Mouse (Mus musculus) forebrain, embryonic 11.5 days (tissue): ENCODE measurements at regions not wholly inside any gene's neighbourhood (a gene's known extent, or its start where the extent isn't known, plus 50 kb on each side); places are given as distances from the start of the nearest gene placed in this dataset.

Source experiments
- ATAC-seq: fragments of 200-750 bp; cut with Nextera tagmentation; replicated peaks from 2 replicates; pipeline ENCODE4 v1.8.0; 2017; ENCODE audit warnings: moderate TSS enrichment; ENCODE audit not compliant: low FRiP score
- DNase-seq: peaks from one replicate; pipeline ENCODE4 v3.0.0-alpha.2; 2017; ENCODE audit warnings: low spot score
- H3K27ac ChIP-seq: fragments of 300-500 bp; sonication (generic); 2 replicates; pipeline ENCODE4 v1.5.1; 2014; ENCODE audit warnings: low read depth, low read length
- H3K27me3 ChIP-seq: fragments of 300-500 bp; sonication (generic); 2 replicates; pipeline ENCODE4 v1.6.1; 2014; ENCODE audit warnings: mild to moderate bottlenecking, low read length, mixed read lengths; ENCODE audit not compliant: control insufficient read depth, insufficient read depth
- H3K36me3 ChIP-seq: fragments of 300-500 bp; sonication (generic); 2 replicates; pipeline ENCODE4 v1.6.1; 2014; ENCODE audit warnings: mild to moderate bottlenecking, low read length, moderate library complexity, mixed read lengths; ENCODE audit not compliant: control insufficient read depth, insufficient read depth
- H3K4me1 ChIP-seq: fragments of 300-500 bp; sonication (generic); replicated peaks from 2 replicates; pipeline ENCODE4 v1.6.1; 2014; ENCODE audit warnings: low read length, mixed read lengths; ENCODE audit not compliant: control insufficient read depth, insufficient read depth
- H3K4me2 ChIP-seq: fragments of 300-500 bp; sonication (generic); 2 replicates; pipeline ENCODE4 v1.6.1; 2014; ENCODE audit warnings: low read depth, mild to moderate bottlenecking, low read length, moderate library complexity, mixed read lengths; ENCODE audit not compliant: severe bottlenecking
- H3K4me3 ChIP-seq: fragments of 300-500 bp; sonication (generic); 2 replicates; pipeline ENCODE4 v1.5.1; 2014; ENCODE audit warnings: low read depth, low read length
- H3K9ac ChIP-seq: fragments of 300-500 bp; sonication (generic); 2 replicates; pipeline ENCODE4 v1.6.1; 2014; ENCODE audit warnings: low read length
- H3K9me3 ChIP-seq: fragments of 300-500 bp; sonication (generic); 2 replicates; pipeline ENCODE4 v1.6.1; 2016; ENCODE audit warnings: low read length, mixed read lengths; ENCODE audit not compliant: control insufficient read depth
- WGBS: fragments of 180-500 bp; shearing (Covaris S2); extraction: QIAGEN DNeasy Blood & Tissue Kit; methylation state at CpG from one replicate; pipeline ENCODE4 v1.1.7; 2014; 5-methylcytosine and 5-hydroxymethylcytosine counted together

DNA sequence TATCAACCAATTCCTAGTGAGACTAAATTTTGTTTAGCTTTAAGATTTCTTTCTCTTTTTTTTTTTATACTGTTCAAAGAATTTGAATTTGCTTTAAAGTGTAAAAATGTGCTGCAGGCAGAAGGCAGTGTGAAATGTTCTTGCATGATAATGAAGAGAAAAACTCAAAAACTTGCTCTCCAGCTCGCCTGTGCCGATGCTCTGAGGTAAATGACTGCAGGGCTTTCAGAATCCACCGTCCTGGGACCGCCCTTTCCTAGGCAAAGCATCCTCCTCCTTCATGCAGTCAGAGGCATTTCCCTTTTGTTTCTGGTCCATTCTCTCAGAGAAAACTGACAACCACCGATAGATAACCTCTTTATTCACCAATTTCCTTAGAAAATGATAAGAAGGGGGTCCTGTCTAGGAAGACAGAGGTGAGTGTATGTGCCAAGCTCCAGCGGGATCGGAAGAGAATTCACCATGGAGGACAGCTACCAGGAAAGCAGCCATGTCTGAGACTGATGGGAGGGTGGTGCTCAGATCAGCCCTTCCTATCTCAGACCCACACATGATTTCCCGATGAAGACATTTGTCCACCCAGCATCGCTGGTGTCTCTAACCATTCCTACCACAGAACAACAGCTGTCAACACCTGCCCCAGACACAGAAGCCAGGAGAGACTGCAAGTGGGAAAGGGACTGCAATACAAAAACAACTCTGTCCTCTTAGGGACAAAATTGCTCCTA lies 91.5 kb downstream of the 1700020N01Rik start:
- DNase-seq, result no peak
- no peak for ATAC-seq
- 70% methylated on average over 9 of the region's 9 CpGs for WGBS

DNA sequence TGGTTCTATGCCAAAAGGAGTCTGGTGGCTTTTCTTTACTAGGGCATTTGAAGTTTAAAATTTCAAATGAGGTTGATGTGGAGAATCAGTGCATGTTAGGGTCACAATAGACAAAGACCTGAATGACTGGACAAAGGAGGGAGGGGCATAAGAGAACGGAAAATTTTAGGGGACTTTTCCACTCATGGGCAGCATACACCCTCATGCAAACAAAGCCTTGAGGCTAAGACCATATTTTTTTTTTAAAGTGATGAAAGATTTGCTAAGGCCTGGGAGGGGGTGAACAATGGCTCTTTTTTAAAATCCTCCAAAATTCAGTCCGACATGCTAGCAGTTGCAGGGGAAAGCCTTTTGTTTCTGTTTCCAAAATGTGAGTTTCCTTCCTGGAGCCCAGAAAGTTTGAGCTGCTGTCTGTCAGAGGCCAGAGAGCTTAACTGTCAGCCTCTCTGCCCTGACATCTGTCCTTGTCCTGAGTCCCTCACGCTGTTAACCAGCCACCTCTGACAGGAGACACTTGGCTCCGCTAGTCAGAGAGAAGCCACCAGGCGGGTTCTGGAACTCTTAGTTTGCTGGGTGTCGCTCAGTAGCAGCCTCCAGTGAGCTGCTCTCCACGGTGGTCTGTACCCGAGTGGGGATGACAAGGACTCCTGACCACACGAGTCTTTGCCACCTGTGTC lies 92.3 kb downstream of the 1700020N01Rik start:
- Histone ChIP-seq H3K4me2 (no peak overlapping the region), H3K27ac (no peak overlapping the region), H3K36me3 (no peaks in the 10 kb centered on the region), H3K27me3 (no peaks in the 10 kb centered on the region), H3K9me3 (no peaks in the 10 kb centered on the region), H3K9ac (no peak overlapping the region), H3K4me3 (no peak overlapping the region), H3K4me1 (0 out of 2 replicates have a peak, but pooled peaks cover 3% of the 10 kb centered on the region)
- 46% methylated on average over 9 of the region's 9 CpGs for WGBS
- DNase-seq (no peak), ATAC-seq (no peak)

More for the DNA sequence above, 91.5 kb downstream of the 1700020N01Rik start:
- H3K9me3 ChIP-seq, result no peaks in the 10 kb centered on the region
- no peaks in the 10 kb centered on the region for H3K36me3 ChIP-seq
- no peak overlapping the region for H3K9ac ChIP-seq
- H3K4me2 ChIP-seq, result no peak overlapping the region
- no peak overlapping the region for H3K4me3 ChIP-seq
- no peak overlapping the region for H3K27ac ChIP-seq
- H3K4me1 ChIP-seq, result 0 out of 2 replicates have a peak, but pooled peaks cover 3% of the 10 kb centered on the region
- no peaks in the 10 kb centered on the region for H3K27me3 ChIP-seq

DNA sequence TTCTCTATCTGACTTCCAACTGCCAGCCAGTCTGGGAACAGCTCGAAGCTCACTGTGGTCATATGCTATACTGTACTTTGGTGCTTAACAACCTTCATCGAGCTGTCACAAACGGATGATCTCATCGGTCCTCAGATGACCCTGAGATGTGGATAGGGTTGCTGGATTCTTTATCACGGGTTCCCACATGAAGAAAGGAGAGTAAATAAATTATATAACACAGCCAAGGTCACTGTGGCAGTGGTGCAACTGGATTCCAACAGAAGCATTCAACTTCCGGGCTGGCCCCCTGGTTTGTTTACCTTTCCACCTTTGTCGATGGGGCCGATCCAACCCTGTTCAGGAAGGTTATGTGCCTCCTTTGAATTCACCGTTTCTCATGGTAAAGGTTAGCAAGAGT lies 93.1 kb downstream of the 1700020N01Rik start:
- whole genome bisulfite sequencing, result 79% methylated on average over 9 of the region's 9 CpGs
- Histone ChIP-seq H3K27ac (no peak overlapping the region), H3K9ac (no peak overlapping the region), H3K9me3 (no peaks in the 10 kb centered on the region), H3K4me1 (no peaks in the 10 kb centered on the region), H3K27me3 (no peaks in the 10 kb centered on the region), H3K36me3 (no peaks in the 10 kb centered on the region), H3K4me3 (no peak overlapping the region), H3K4me2 (no peak overlapping the region)
- ATAC-seq (no peak), DNase-seq (no peak)

DNA sequence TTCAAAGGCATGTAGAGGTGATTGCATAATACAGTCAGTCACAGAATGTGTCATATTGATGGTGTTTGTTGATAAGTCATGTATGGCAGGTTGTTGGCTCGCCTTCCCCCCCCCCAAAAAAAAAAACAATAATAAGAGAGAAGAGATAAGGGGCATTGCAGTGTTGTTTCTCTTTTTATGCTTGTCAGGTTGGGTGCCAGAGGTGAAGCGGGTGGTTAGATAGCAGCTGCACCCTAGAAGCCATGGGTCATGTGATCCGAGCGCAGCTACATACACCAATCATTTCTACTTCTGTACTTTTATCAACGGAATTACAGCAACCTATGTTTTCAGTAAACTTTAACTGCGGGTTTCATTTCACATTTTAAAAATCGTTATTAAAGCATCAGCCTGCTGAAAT lies 94.5 kb downstream of the 1700020N01Rik start:
- no peak for ATAC-seq
- H3K9ac ChIP-seq, result no peak overlapping the region
- H3K4me2 ChIP-seq, result no peak overlapping the region
- DNase-seq, result no peak
- no peak overlapping the region for H3K4me3 ChIP-seq
- H3K27ac ChIP-seq, result no peak overlapping the region
- WGBS, result 84% methylated on average over 7 of the region's 7 CpGs
- no peaks in the 10 kb centered on the region for H3K4me1 ChIP-seq
- no peaks in the 10 kb centered on the region for H3K27me3 ChIP-seq
- H3K9me3 ChIP-seq, result no peaks in the 10 kb centered on the region
- no peaks in the 10 kb centered on the region for H3K36me3 ChIP-seq

DNA sequence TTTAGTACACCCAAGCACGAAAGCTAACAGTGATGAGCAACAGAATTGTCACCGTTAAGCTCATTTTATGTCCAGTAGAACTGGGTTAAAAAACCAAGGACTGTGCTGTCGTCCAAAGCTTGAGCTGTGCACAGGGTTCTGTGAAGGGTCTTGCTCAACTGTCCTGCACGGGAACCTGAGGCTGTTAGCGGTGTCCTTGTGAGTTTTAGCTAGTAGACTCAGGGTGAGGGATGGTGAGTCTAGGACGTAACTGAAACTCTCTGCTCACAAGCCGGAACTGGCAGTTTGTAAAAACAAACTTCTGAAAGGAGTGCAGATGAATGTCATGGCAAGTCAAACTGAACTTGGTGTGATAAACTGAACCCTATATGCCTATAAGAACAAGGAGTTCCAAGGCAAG lies 95.6 kb downstream of the 1700020N01Rik start:
- DNase-seq, result no peak
- no peaks in the 10 kb centered on the region for H3K36me3 ChIP-seq
- ATAC-seq, result no peak

DNA sequence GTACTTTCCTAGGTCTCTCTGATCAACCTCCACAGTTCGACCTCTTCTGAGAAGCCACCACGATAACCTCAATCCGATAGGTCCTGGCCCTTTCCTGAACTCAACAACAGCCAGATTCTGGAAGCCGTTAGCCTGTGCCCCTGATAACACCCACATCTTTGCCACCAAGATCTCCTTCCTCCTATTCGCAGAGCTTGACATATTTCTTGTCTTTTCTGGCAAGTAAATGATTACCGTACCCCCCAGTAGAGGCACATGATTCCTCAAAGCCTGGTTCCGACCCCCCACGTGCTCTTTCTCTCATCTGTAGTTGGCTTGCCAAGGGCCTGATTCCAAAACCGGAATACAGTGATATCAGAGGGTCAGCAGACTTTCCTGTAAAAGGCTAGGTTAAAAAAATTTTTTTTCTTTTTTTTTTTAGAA lies 96.9 kb downstream of the 1700020N01Rik start:
- DNase-seq, result no peak
- Histone ChIP-seq H3K9me3 (no peaks in the 10 kb centered on the region), H3K9ac (no peak overlapping the region), H3K4me1 (no peaks in the 10 kb centered on the region), H3K4me3 (no peak overlapping the region), H3K36me3 (no peaks in the 10 kb centered on the region), H3K4me2 (no peak overlapping the region), H3K27me3 (no peaks in the 10 kb centered on the region), H3K27ac (no peak overlapping the region)
- no peak for ATAC-seq
- WGBS, result 86% methylated on average over 9 of the region's 9 CpGs

More for the DNA sequence above, 95.6 kb downstream of the 1700020N01Rik start:
- H3K27ac ChIP-seq, result no peak overlapping the region
- H3K27me3 ChIP-seq, result no peaks in the 10 kb centered on the region
- no peaks in the 10 kb centered on the region for H3K4me1 ChIP-seq
- no peak overlapping the region for H3K4me3 ChIP-seq
- no peak overlapping the region for H3K4me2 ChIP-seq
- H3K9me3 ChIP-seq, result no peaks in the 10 kb centered on the region
- WGBS, result 91% methylated on average over 7 of the region's 7 CpGs
- H3K9ac ChIP-seq, result no peak overlapping the region

DNA sequence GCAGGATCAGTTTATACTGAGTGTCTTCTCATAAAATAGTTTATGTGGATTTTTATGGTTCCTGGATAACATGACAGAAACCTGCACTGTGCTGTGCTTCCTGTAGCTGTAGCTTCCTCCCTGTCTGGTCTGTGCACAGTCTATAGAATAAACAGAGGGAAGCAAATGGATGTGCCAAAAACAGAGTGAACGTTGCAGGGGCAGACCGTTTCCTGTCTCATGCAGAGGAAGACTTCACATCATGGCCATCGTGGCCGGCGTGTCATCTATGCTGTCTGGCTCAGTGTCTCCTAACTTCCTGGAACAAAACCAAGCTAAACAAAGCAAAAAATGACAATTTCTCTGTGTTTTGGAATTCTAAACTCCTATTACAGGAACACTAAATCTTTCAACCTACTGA lies 102.2 kb downstream of the 1700020N01Rik start:
- H3K27me3 ChIP-seq, result no peaks in the 10 kb centered on the region
- WGBS, result 97% methylated on average over 5 of the region's 5 CpGs
- no peaks in the 10 kb centered on the region for H3K9me3 ChIP-seq
- DNase-seq, result no peak
- no peaks in the 10 kb centered on the region for H3K4me1 ChIP-seq
- ATAC-seq, result no peak
- no peaks in the 10 kb centered on the region for H3K36me3 ChIP-seq
- no peak overlapping the region for H3K4me3 ChIP-seq
- no peak overlapping the region for H3K4me2 ChIP-seq
- no peak overlapping the region for H3K9ac ChIP-seq
- H3K27ac ChIP-seq, result no peak overlapping the region

DNA sequence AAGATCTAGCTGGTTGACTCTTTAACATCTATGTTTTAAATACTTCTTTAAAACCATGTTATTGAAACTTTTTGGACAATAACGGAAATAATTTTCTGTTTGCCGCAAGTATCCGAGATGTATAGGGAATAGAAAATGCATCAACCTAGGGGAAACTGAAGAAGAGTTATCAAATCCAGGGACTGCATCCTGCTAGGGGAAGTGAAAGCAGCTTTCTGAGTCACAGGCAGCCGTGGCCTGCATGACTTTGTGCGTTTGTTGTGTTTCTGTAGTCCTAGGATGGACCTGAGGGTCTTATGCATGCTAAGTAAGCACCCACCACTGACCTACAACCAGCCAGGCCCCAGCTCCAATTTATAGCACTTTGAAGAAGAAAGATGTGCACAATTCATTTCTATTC lies 103.7 kb downstream of the 1700020N01Rik start:
- Histone ChIP-seq H3K9ac (no peak overlapping the region), H3K36me3 (no peaks in the 10 kb centered on the region), H3K27ac (no peak overlapping the region), H3K4me2 (no peak overlapping the region), H3K4me1 (no peaks in the 10 kb centered on the region), H3K27me3 (no peaks in the 10 kb centered on the region), H3K4me3 (no peak overlapping the region), H3K9me3 (no peaks in the 10 kb centered on the region)
- 93% methylated on average over 5 of the region's 5 CpGs for WGBS
- DNase-seq, result no peak
- ATAC-seq, result no peak

DNA sequence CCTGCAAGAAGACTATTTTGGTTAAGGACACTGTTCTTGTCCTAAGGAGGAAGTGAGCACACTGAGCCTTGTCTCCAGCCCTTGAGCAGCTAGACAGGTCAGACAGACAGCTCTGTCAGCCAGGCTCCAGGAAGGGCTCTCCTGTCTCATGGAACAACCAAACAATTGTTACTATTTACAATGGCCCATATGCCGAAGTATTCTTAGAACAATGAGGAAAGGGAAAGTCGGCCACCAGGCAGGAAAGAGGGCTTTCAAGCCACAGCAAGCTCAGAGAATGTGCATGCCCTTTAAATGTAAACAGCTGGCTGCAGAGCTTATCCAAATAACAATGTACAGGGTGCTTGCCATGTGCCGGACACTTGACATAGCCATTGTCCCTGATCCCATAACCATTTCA lies 108.6 kb downstream of the 1700020N01Rik start:
- no peak overlapping the region for H3K27ac ChIP-seq
- H3K9me3 ChIP-seq, result no peaks in the 10 kb centered on the region
- H3K4me1 ChIP-seq, result no peaks in the 10 kb centered on the region
- no peak overlapping the region for H3K4me3 ChIP-seq
- ATAC-seq (no peak; the same call in 1 of the 2 replicates), DNase-seq (no peak)
- no peak overlapping the region for H3K4me2 ChIP-seq
- no peaks in the 10 kb centered on the region for H3K36me3 ChIP-seq
- 24% methylated on average over 3 of the region's 3 CpGs for WGBS
- no peaks in the 10 kb centered on the region for H3K27me3 ChIP-seq
- no peak overlapping the region for H3K9ac ChIP-seq
